Mouse (Mus musculus): ENCODE data around the gene Slc22a22. TPM values are rescaled to one million over a fixed set of nuclear protein-coding genes. Genes with fewer than 3 reads are reported as not detected.

Slc22a22 gene
- total and polyA plus RNA-seq, 2 experiments from 2014 or later = not detected

GRCm38 (mm10) chr15:57394053-57394452 lies 83.4 kb downstream of the Slc22a22 start:
- no peak overlapping the region for H3K27ac ChIP-seq
- DNase-seq (ENCODE audit: low spot score) = no peak
- no peak for ATAC-seq
- H3K4me3 ChIP-seq (ENCODE audit: low read length) = no peak overlapping the region
- no peaks in the 10 kb centered on the region for H3K4me1 ChIP-seq (ENCODE audit: insufficient read depth, low read length)
- no peak for TF ChIP-seq CTCF (IDR thresholded peaks at IDR 0.05; ENCODE audit: low read depth)
- H3K9me3 ChIP-seq (ENCODE audit: low read length) = no peaks in the 10 kb centered on the region
- no peaks in the 10 kb centered on the region for H3K27me3 ChIP-seq (ENCODE audit: insufficient read depth, low read length)
- WGBS = 74% methylated on average over 4 of the region's 4 CpGs
- H3K36me3 ChIP-seq (ENCODE audit: insufficient read depth, low read length) = no peaks in the 10 kb centered on the region
- no peak overlapping the region for H3K4me2 ChIP-seq (ENCODE audit: low read depth, low read length)
- H3K9ac ChIP-seq (replicated peaks; ENCODE audit: low read length) = no peak overlapping the region

- Histone ChIP-seq H3K4me3 (ENCODE audit: low read length) (no peak overlapping the region), H3K27ac (no peak overlapping the region), H3K4me1 (ENCODE audit: insufficient read depth, low read length) (no peaks in the 10 kb centered on the region), H3K9ac (replicated peaks; ENCODE audit: low read length) (no peak overlapping the region), H3K36me3 (ENCODE audit: insufficient read depth, low read length) (no peaks in the 10 kb centered on the region), H3K9me3 (ENCODE audit: low read length) (no peaks in the 10 kb centered on the region), H3K27me3 (ENCODE audit: insufficient read depth, low read length) (no peaks in the 10 kb centered on the region), H3K4me2 (ENCODE audit: low read depth, low read length) (no peak overlapping the region)
- no peak for TF ChIP-seq CTCF (IDR thresholded peaks at IDR 0.05; ENCODE audit: low read depth)
- no peak for DNase-seq (ENCODE audit: low spot score)
- WGBS = 90% methylated on average over 7 of the region's 7 CpGs
- no peak for ATAC-seq
These were observed 97.0 kb downstream of the Slc22a22 start for GRCm38 (mm10) chr15:57380381-57380780.

- no peaks in the 10 kb centered on the region for H3K4me1 ChIP-seq (ENCODE audit: insufficient read depth, low read length)
- 76% methylated on average over 1 of the region's 1 CpGs for WGBS
- no peak overlapping the region for H3K9ac ChIP-seq (replicated peaks; ENCODE audit: low read length)
- no peak for TF ChIP-seq CTCF (IDR thresholded peaks at IDR 0.05; ENCODE audit: low read depth)
- H3K36me3 ChIP-seq (ENCODE audit: insufficient read depth, low read length) = no peaks in the 10 kb centered on the region
- no peak overlapping the region for H3K4me3 ChIP-seq (ENCODE audit: low read length)
- no peaks in the 10 kb centered on the region for H3K27me3 ChIP-seq (ENCODE audit: insufficient read depth, low read length)
- H3K27ac ChIP-seq = no peak overlapping the region
- ATAC-seq (no peak), DNase-seq (ENCODE audit: low spot score) (no peak)
- H3K4me2 ChIP-seq (ENCODE audit: low read depth, low read length) = no peak overlapping the region
- no peaks in the 10 kb centered on the region for H3K9me3 ChIP-seq (ENCODE audit: low read length)
These were observed 111.0 kb downstream of the Slc22a22 start for GRCm38 (mm10) chr15:57366446-57366845.

- no peaks in the 10 kb centered on the region for H3K9me3 ChIP-seq (ENCODE audit: low read length)
- TF ChIP-seq CTCF (IDR thresholded peaks at IDR 0.05; ENCODE audit: low read depth) = no peak
- DNase-seq (ENCODE audit: low spot score) (no peak), ATAC-seq (no peak)
- H3K27me3 ChIP-seq (ENCODE audit: insufficient read depth, low read length) = no peaks in the 10 kb centered on the region
- no peaks in the 10 kb centered on the region for H3K4me1 ChIP-seq (ENCODE audit: insufficient read depth, low read length)
- no peak overlapping the region for H3K4me2 ChIP-seq (ENCODE audit: low read depth, low read length)
- no peak overlapping the region for H3K9ac ChIP-seq (replicated peaks; ENCODE audit: low read length)
- H3K27ac ChIP-seq = no peak overlapping the region
- H3K4me3 ChIP-seq (ENCODE audit: low read length) = no peak overlapping the region
- H3K36me3 ChIP-seq (ENCODE audit: insufficient read depth, low read length) = no peaks in the 10 kb centered on the region
- WGBS = 85% methylated on average over 4 of the region's 4 CpGs
These were observed 122.1 kb downstream of the Slc22a22 start for GRCm38 (mm10) chr15:57355278-57355677.

GRCm38 (mm10) chr15:57340499-57340898 lies 136.9 kb downstream of the Slc22a22 start:
- no peak overlapping the region for H3K4me3 ChIP-seq (ENCODE audit: low read length)
- TF ChIP-seq CTCF (IDR thresholded peaks at IDR 0.05; ENCODE audit: low read depth) = no peak
- H3K9ac ChIP-seq (replicated peaks; ENCODE audit: low read length) = no peak overlapping the region
- no peaks in the 10 kb centered on the region for H3K4me1 ChIP-seq (ENCODE audit: insufficient read depth, low read length)
- H3K36me3 ChIP-seq (ENCODE audit: insufficient read depth, low read length) = no peaks in the 10 kb centered on the region
- peak; percentile 38; the same call in 1 of the 2 replicates for ATAC-seq
- no peak overlapping the region for H3K27ac ChIP-seq
- no peak overlapping the region for H3K4me2 ChIP-seq (ENCODE audit: low read depth, low read length)
- 32% methylated on average over 3 of the region's 3 CpGs for WGBS
- peak; percentile 56 for DNase-seq (ENCODE audit: low spot score)
- H3K27me3 ChIP-seq (ENCODE audit: insufficient read depth, low read length) = no peaks in the 10 kb centered on the region
- no peaks in the 10 kb centered on the region for H3K9me3 ChIP-seq (ENCODE audit: low read length)

GRCm38 (mm10) chr15:57331326-57331725 lies 146.1 kb downstream of the Slc22a22 start:
- no peaks in the 10 kb centered on the region for H3K36me3 ChIP-seq (ENCODE audit: insufficient read depth, low read length)
- H3K4me2 ChIP-seq (ENCODE audit: low read depth, low read length) = no peak overlapping the region
- ATAC-seq (no peak), DNase-seq (ENCODE audit: low spot score) (no peak)
- no peaks in the 10 kb centered on the region for H3K27me3 ChIP-seq (ENCODE audit: insufficient read depth, low read length)
- H3K9me3 ChIP-seq (ENCODE audit: low read length) = no peaks in the 10 kb centered on the region
- no peaks in the 10 kb centered on the region for H3K4me1 ChIP-seq (ENCODE audit: insufficient read depth, low read length)
- no peak overlapping the region for H3K9ac ChIP-seq (replicated peaks; ENCODE audit: low read length)
- no peak overlapping the region for H3K27ac ChIP-seq
- 76% methylated on average over 2 of the region's 2 CpGs for WGBS
- TF ChIP-seq CTCF (IDR thresholded peaks at IDR 0.05; ENCODE audit: low read depth) = no peak
- H3K4me3 ChIP-seq (ENCODE audit: low read length) = no peak overlapping the region

- no peaks in the 10 kb centered on the region for H3K4me1 ChIP-seq (ENCODE audit: insufficient read depth, low read length)
- H3K27me3 ChIP-seq (ENCODE audit: insufficient read depth, low read length) = no peaks in the 10 kb centered on the region
- H3K27ac ChIP-seq = no peak overlapping the region
- TF ChIP-seq CTCF (IDR thresholded peaks at IDR 0.05; ENCODE audit: low read depth) = no peak
- H3K9me3 ChIP-seq (ENCODE audit: low read length) = no peaks in the 10 kb centered on the region
- H3K9ac ChIP-seq (replicated peaks; ENCODE audit: low read length) = no peak overlapping the region
- H3K4me3 ChIP-seq (ENCODE audit: low read length) = no peak overlapping the region
- WGBS = 87% methylated on average over 2 of the region's 2 CpGs
- no peak overlapping the region for H3K4me2 ChIP-seq (ENCODE audit: low read depth, low read length)
- DNase-seq (ENCODE audit: low spot score) = no peak
- no peak for ATAC-seq
- H3K36me3 ChIP-seq (ENCODE audit: insufficient read depth, low read length) = no peaks in the 10 kb centered on the region
These were observed 159.4 kb downstream of the Slc22a22 start for GRCm38 (mm10) chr15:57318001-57318400.

Data from hindbrain, postnatal 0 days (tissue).